Mouse (Mus musculus): ENCODE data around the gene Adat2. TPM values are rescaled to one million over a fixed set of nuclear protein-coding genes. Genes with fewer than 3 reads are reported as not detected.

Adat2 gene
- polyA plus RNA-seq, 1 experiment from 2014 or later = 3.2 TPM

DNA sequence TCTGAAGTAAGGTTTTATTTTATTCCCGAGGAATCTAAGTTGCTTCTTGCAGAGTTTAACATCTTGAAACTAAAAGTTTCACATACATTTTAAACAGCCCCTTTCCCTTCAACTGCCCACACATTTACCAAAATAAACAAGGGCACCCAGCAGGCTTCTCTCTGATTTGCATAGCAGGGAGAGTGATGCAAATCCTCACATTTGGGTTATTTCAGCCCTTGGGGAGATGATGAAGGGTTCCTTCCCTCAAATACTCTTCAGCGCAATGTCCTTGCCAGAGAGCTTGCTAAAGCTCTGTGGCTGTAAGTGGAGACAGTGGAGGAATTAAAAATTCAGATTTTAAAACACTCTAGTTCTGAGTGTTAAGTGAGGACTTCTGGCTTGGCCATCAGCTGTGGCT lies 35.2 kb downstream of the Adat2 start:
- Histone ChIP-seq H3K4me2 (replicated peaks; ENCODE audit: low read depth) (no peak overlapping the region), H3K27ac (ENCODE audit: low read depth, low read length) (no peak overlapping the region), H3K4me3 (ENCODE audit: low read depth, low read length) (no peak overlapping the region), H3K36me3 (ENCODE audit: control insufficient read depth, insufficient read depth) (no peaks in the 10 kb centered on the region), H3K9ac (ENCODE audit: low read depth, low read length) (no peak overlapping the region), H3K27me3 (replicated peaks; ENCODE audit: control insufficient read depth, insufficient read depth, low read length) (no peaks in the 10 kb centered on the region), H3K9me3 (ENCODE audit: control insufficient read depth) (no peaks in the 10 kb centered on the region), H3K4me1 (replicated peaks; ENCODE audit: control insufficient read depth, insufficient read depth, low read length) (no peaks in the 10 kb centered on the region)
- 63% methylated on average over 2 of the region's 2 CpGs for WGBS
- no peak for ATAC-seq
- TF ChIP-seq CTCF (IDR thresholded peaks at IDR 0.05; ENCODE audit: low read depth) = no peak

DNA sequence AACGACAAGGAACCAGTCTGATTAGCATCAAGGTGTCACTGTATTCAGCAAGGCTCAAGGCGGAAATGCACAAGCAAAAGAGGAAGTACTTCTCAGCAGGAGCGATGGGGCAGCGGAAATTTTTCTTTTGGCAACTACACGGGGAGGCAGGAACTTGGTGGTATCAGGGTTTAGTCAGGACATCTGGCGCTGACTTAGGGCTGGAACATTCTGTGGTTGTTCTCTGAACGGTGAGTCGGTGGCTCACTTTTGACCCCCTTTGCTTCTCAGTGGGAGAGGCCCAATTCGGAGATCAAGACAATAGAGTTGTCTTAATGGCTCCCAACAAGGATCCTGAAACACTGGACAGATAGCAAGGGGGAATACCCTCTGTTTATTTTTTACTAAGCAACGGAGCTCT lies 39.5 kb downstream of the Adat2 start:
- Histone ChIP-seq H3K36me3 (ENCODE audit: control insufficient read depth, insufficient read depth) (no peaks in the 10 kb centered on the region), H3K27me3 (replicated peaks; ENCODE audit: control insufficient read depth, insufficient read depth, low read length) (no peaks in the 10 kb centered on the region), H3K9me3 (ENCODE audit: control insufficient read depth) (no peaks in the 10 kb centered on the region), H3K27ac (ENCODE audit: low read depth, low read length) (no peak overlapping the region), H3K4me3 (ENCODE audit: low read depth, low read length) (no peak overlapping the region), H3K4me2 (replicated peaks; ENCODE audit: low read depth) (no peak overlapping the region), H3K9ac (ENCODE audit: low read depth, low read length) (no peak overlapping the region), H3K4me1 (replicated peaks; ENCODE audit: control insufficient read depth, insufficient read depth, low read length) (no peaks in the 10 kb centered on the region)
- no peak for TF ChIP-seq CTCF (IDR thresholded peaks at IDR 0.05; ENCODE audit: low read depth)
- no peak for ATAC-seq
- 93% methylated on average over 10 of the region's 10 CpGs for WGBS

DNA sequence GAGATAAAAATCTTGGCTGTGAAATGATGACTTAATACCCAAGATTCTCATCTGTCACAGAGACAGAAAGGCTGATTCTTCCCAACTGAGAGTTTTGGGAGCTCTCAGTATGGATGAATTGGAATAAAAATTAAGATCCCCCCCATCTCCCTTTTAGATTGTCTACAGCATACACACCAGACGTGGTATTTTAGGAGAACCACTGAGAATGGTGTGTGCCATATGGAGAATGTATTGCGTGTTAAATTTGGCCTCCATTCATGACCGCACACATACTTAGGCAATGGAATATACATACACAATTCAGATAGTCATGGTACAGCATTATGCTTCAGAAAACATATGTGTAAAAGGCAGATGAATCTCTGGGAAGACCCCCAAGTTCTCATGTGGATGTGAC lies 40.8 kb downstream of the Adat2 start:
- Histone ChIP-seq H3K4me3 (ENCODE audit: low read depth, low read length) (no peak overlapping the region), H3K4me2 (replicated peaks; ENCODE audit: low read depth) (no peak overlapping the region), H3K9ac (ENCODE audit: low read depth, low read length) (no peak overlapping the region), H3K36me3 (ENCODE audit: control insufficient read depth, insufficient read depth) (no peaks in the 10 kb centered on the region), H3K4me1 (replicated peaks; ENCODE audit: control insufficient read depth, insufficient read depth, low read length) (no peaks in the 10 kb centered on the region), H3K9me3 (ENCODE audit: control insufficient read depth) (no peaks in the 10 kb centered on the region), H3K27me3 (replicated peaks; ENCODE audit: control insufficient read depth, insufficient read depth, low read length) (no peaks in the 10 kb centered on the region), H3K27ac (ENCODE audit: low read depth, low read length) (no peak overlapping the region)
- 91% methylated on average over 3 of the region's 3 CpGs for WGBS
- no peak for TF ChIP-seq CTCF (IDR thresholded peaks at IDR 0.05; ENCODE audit: low read depth)
- no peak for ATAC-seq

DNA sequence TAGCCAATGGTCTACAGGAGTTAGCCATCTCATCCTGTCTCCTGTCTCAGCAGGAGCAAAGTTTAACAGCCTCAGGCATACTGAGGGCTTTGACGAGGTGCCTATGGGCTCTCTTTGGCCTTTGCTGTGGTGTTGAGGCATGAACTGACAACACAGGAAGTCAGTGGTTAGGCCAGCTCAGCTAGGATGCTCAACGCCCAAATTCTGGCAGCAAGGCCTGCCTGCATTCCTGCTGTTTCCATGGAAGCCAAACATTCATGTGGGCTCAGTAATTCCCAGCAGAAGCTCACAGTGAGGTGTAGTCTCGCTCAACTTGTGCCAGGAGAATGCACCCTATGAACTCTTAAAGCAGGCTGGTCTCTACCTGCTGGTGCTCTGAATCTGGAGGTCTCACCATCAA lies 43.4 kb downstream of the Adat2 start:
- H3K4me2 ChIP-seq (replicated peaks; ENCODE audit: low read depth) = no peak overlapping the region
- no peaks in the 10 kb centered on the region for H3K4me1 ChIP-seq (replicated peaks; ENCODE audit: control insufficient read depth, insufficient read depth, low read length)
- TF ChIP-seq CTCF (IDR thresholded peaks at IDR 0.05; ENCODE audit: low read depth) = no peak
- no peak overlapping the region for H3K4me3 ChIP-seq (ENCODE audit: low read depth, low read length)
- no peak for ATAC-seq
- no peaks in the 10 kb centered on the region for H3K27me3 ChIP-seq (replicated peaks; ENCODE audit: control insufficient read depth, insufficient read depth, low read length)
- 0 out of 2 replicates have a peak, but pooled peaks cover 2% of the 10 kb centered on the region for H3K9me3 ChIP-seq (ENCODE audit: control insufficient read depth)
- WGBS = 60% methylated on average over 3 of the region's 3 CpGs
- H3K27ac ChIP-seq (ENCODE audit: low read depth, low read length) = no peak overlapping the region
- H3K36me3 ChIP-seq (ENCODE audit: control insufficient read depth, insufficient read depth) = no peaks in the 10 kb centered on the region
- H3K9ac ChIP-seq (ENCODE audit: low read depth, low read length) = no peak overlapping the region

DNA sequence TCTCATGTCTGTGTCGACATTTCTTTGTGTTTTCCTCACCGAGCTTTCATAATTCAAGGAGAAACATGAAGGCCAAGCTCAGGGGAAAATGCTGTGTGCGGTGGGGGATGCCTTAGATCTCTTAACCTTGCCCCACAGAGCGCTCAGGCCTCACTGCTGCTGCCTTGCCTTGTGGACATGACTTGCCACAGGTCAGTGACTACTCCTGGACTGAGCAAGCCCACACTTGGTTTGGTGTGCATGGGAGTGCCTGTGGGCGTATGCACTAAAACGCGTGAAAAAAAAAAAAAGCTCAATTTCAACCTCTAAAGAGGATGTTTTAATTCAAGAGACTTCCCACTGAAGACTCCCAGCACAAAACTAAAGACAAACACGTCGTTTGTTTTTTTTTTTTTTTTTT lies 44.2 kb downstream of the Adat2 start:
- H3K27ac ChIP-seq (ENCODE audit: low read depth, low read length) = no peak overlapping the region
- H3K4me1 ChIP-seq (replicated peaks; ENCODE audit: control insufficient read depth, insufficient read depth, low read length) = no peaks in the 10 kb centered on the region
- H3K9me3 ChIP-seq (ENCODE audit: control insufficient read depth) = 0 out of 2 replicates have a peak, but pooled peaks cover 2% of the 10 kb centered on the region
- 87% methylated on average over 9 of the region's 9 CpGs for WGBS
- no peak for ATAC-seq
- TF ChIP-seq CTCF (IDR thresholded peaks at IDR 0.05; ENCODE audit: low read depth) = no peak
- no peak overlapping the region for H3K4me3 ChIP-seq (ENCODE audit: low read depth, low read length)
- no peak overlapping the region for H3K4me2 ChIP-seq (replicated peaks; ENCODE audit: low read depth)
- H3K27me3 ChIP-seq (replicated peaks; ENCODE audit: control insufficient read depth, insufficient read depth, low read length) = no peaks in the 10 kb centered on the region
- no peaks in the 10 kb centered on the region for H3K36me3 ChIP-seq (ENCODE audit: control insufficient read depth, insufficient read depth)
- H3K9ac ChIP-seq (ENCODE audit: low read depth, low read length) = no peak overlapping the region

DNA sequence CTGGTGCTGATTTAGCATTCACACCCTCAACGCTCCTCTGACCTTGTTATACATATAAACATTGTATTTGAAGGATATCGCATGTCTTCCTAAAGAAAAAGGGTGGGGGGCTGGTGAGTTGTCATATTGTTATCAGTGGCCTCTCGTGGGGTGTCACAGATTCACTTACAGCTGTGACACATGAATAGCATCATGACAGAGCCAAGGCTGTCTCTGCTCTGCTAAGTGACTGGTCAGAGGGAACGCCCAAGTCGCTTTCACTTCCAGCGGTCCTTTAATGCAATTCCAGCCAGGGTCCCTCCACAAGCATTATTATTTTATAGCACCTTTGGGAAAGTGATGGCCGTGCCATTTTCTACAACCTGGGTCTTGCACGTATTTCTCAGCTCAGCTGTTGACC lies 44.8 kb downstream of the Adat2 start:
- Histone ChIP-seq H3K4me3 (ENCODE audit: low read depth, low read length) (no peak overlapping the region), H3K36me3 (ENCODE audit: control insufficient read depth, insufficient read depth) (no peaks in the 10 kb centered on the region), H3K27me3 (replicated peaks; ENCODE audit: control insufficient read depth, insufficient read depth, low read length) (no peaks in the 10 kb centered on the region), H3K4me1 (replicated peaks; ENCODE audit: control insufficient read depth, insufficient read depth, low read length) (no peaks in the 10 kb centered on the region), H3K4me2 (replicated peaks; ENCODE audit: low read depth) (no peak overlapping the region), H3K27ac (ENCODE audit: low read depth, low read length) (no peak overlapping the region), H3K9ac (ENCODE audit: low read depth, low read length) (no peak overlapping the region), H3K9me3 (ENCODE audit: control insufficient read depth) (0 out of 2 replicates have a peak, but pooled peaks cover 2% of the 10 kb centered on the region)
- WGBS = 75% methylated on average over 8 of the region's 8 CpGs
- no peak for ATAC-seq
- no peak for TF ChIP-seq CTCF (IDR thresholded peaks at IDR 0.05; ENCODE audit: low read depth)

DNA sequence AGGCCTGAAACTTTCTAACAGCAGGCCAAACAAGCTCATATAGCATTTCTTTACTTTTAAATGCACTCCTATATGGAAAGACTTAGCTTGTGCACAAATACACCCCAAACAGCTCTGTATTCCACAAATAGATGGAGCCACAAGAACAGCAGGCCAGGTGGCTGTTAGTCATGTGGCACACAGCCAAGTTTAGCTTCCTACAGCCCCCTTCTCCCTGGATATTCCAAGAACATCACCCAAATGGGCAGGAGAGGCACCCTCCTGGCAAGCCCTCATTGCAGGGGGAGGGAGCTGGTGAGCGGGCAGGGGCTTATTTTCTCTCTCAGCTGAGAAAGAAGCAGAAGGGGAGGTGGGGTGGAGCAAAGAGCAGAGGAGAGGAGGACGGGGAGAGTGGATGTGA lies 48.2 kb downstream of the Adat2 start:
- no peak for TF ChIP-seq CTCF (IDR thresholded peaks at IDR 0.05; ENCODE audit: low read depth)
- Histone ChIP-seq H3K4me1 (replicated peaks; ENCODE audit: control insufficient read depth, insufficient read depth, low read length) (no peaks in the 10 kb centered on the region), H3K9me3 (ENCODE audit: control insufficient read depth) (0 out of 2 replicates have a peak, but pooled peaks cover 2% of the 10 kb centered on the region), H3K9ac (ENCODE audit: low read depth, low read length) (no peak overlapping the region), H3K4me3 (ENCODE audit: low read depth, low read length) (no peak overlapping the region), H3K36me3 (ENCODE audit: control insufficient read depth, insufficient read depth) (no peaks in the 10 kb centered on the region), H3K27me3 (replicated peaks; ENCODE audit: control insufficient read depth, insufficient read depth, low read length) (no peaks in the 10 kb centered on the region), H3K27ac (ENCODE audit: low read depth, low read length) (no peak overlapping the region), H3K4me2 (replicated peaks; ENCODE audit: low read depth) (no peak overlapping the region)
- no peak for ATAC-seq
- 66% methylated on average over 2 of the region's 2 CpGs for WGBS

Other genes starting within 250 kb of the Adat2 start
- gene Phactr2, start 78.5 kb upstream of the Adat2 start, polyA plus RNA-seq (2015; fragmentation: Nextera tagmentation; extraction: Ambion mirVana) = 11.3 and 12.3 TPM in 2 replicates
- gene Fuca2, start 53.4 kb upstream of the Adat2 start, polyA plus RNA-seq (2015; fragmentation: Nextera tagmentation; extraction: Ambion mirVana) = 1,219 and 1,230 TPM in 2 replicates
- gene Pex3, start 248 bp downstream of the Adat2 start, polyA plus RNA-seq (2015; fragmentation: Nextera tagmentation; extraction: Ambion mirVana) = 21.5 and 23.8 TPM in 2 replicates

All from intestine, postnatal 0 days (tissue).